Mouse (Mus musculus) lung, embryonic 14.5 days (tissue): Measurements from ENCODE around the gene Npas3. TPM values are rescaled to one million over a fixed set of nuclear protein-coding genes. Genes with fewer than 3 reads are reported as not detected.

Source experiments
- ATAC-seq: fragments of 200-750 bp; cut with Nextera tagmentation; 2 replicates; pipeline ENCODE4 v1.8.0; 2017; ENCODE audit warnings: mild to moderate bottlenecking, moderate TSS enrichment, moderate library complexity; ENCODE audit not compliant: insufficient read depth
- DNase-seq: peaks from one replicate; pipeline ENCODE4 v3.0.0-alpha.2; 2015
- H3K27ac ChIP-seq: fragments of 300-500 bp; sonication (generic); 2 replicates; pipeline ENCODE4 v1.5.1; 2014; ENCODE audit warnings: low read depth, mild to moderate bottlenecking, moderate library complexity
- H3K27me3 ChIP-seq: fragments of 300-500 bp; sonication (generic); 2 replicates; pipeline ENCODE4 v1.6.1; 2014; ENCODE audit warnings: low read length, control low read depth; ENCODE audit not compliant: insufficient read depth
- H3K36me3 ChIP-seq: fragments of 300-500 bp; sonication (generic); 2 replicates; pipeline ENCODE4 v1.6.1; 2014; ENCODE audit warnings: control low read depth; ENCODE audit not compliant: insufficient read depth
- H3K4me1 ChIP-seq: fragments of 300-500 bp; sonication (generic); 2 replicates; pipeline ENCODE4 v1.6.1; 2014; ENCODE audit warnings: antibody characterized with exemption, control low read depth; ENCODE audit not compliant: insufficient read depth
- H3K4me2 ChIP-seq: fragments of 300-500 bp; sonication (generic); 2 replicates; pipeline ENCODE4 v1.6.1; 2014; ENCODE audit warnings: mild to moderate bottlenecking
- H3K4me3 ChIP-seq: fragments of 300-500 bp; sonication (generic); 2 replicates; pipeline ENCODE4 v1.5.1; 2014; ENCODE audit warnings: low read depth, low read length
- H3K9ac ChIP-seq: fragments of 300-500 bp; sonication (generic); 2 replicates; pipeline ENCODE4 v1.6.1; 2014
- H3K9me3 ChIP-seq: fragments of 300-500 bp; sonication (generic); 2 replicates; pipeline ENCODE4 v1.6.1; 2016; ENCODE audit warnings: low read depth, low read length, control low read depth
- CTCF ChIP-seq: IDR thresholded peaks from 2 replicates; pipeline ENCODE4 v1.5.1; 2016; ENCODE audit warnings: antibody characterized with exemption, low read depth
- WGBS: fragments of 180-500 bp; shearing (Covaris S2); extraction: QIAGEN DNeasy Blood & Tissue Kit; methylation state at CpG from one replicate; pipeline ENCODE4 v1.1.7; 2014; 5-methylcytosine and 5-hydroxymethylcytosine counted together
- polyA plus RNA-seq: library from polyadenylated mRNA; unstranded; fragments of >200 nt; fragmentation: Nextera tagmentation; extraction: Ambion mirVana; gene quantifications from 2 replicates; pipeline ENCODE4 v1.2.1, GENCODE M21; 2014

Gene Npas3
- polyA plus RNA-seq, 1 experiment from 2014 or later, result 0.62 TPM

DNA sequence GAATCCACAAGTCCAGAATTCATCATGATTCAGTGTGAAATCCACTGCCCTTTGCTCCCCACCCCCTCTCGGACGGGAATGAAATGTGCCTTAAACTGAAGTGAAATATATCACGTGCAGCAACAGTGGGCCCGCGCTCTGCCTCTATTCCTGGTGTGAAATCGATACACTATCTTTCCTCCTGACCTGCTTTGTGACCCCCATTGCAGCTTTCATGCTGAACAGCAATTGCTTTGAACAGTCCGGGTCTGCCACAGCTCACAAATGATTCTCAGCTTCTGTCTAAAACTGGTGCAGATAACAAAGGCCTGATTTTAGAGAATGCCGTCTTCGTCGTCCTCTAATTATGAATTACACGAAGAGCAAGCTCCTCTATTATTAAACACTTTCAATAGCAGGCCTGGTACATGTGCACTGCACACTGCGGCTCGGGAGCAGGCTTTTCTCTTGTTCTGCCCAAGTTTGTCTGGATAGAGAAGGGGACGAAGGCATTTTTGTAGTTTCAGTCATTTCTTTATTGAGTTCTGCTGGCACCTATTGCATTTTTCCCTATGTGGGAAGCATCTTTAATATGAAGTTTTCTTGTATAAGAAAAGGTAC, 90.0 kb downstream of the Npas3 start:
- no peak for ATAC-seq
- no peak for TF ChIP-seq CTCF
- no peak overlapping the region for H3K9ac ChIP-seq
- no peaks in the 10 kb centered on the region for H3K36me3 ChIP-seq
- no peak for DNase-seq
- no peak overlapping the region for H3K4me3 ChIP-seq
- no peaks in the 10 kb centered on the region for H3K9me3 ChIP-seq
- WGBS, result 54% methylated on average over 14 of the region's 14 CpGs
- H3K27me3 ChIP-seq, result no peaks in the 10 kb centered on the region
- H3K4me2 ChIP-seq, result no peak overlapping the region
- H3K27ac ChIP-seq, result no peak overlapping the region
- no peaks in the 10 kb centered on the region for H3K4me1 ChIP-seq

DNA sequence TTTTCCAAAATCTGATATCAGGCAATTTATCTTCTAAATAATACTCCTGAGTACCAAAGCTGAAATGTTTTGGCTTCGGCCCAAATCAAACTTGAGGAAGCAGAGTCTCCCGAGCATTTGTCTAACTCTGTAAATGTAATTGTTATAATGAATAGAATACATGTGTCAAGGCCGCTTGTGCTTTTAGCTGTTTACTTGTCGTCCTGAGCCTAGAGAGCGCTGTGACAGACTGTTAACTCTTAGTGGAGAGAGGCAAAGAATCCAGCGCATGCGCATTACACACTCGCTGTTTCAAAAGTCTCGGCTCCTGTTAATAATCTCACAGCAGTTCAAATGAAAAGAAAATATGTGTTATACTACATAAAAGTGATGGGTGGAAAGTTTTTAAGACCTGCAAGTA, 94.3 kb downstream of the Npas3 start:
- H3K27ac ChIP-seq, result no peak overlapping the region
- TF ChIP-seq CTCF, result no peak
- DNase-seq (peak; percentile 43), ATAC-seq (no peak)
- no peaks in the 10 kb centered on the region for H3K27me3 ChIP-seq
- no peaks in the 10 kb centered on the region for H3K36me3 ChIP-seq
- 41% methylated on average over 9 of the region's 9 CpGs for WGBS
- H3K9me3 ChIP-seq, result no peaks in the 10 kb centered on the region
- no peaks in the 10 kb centered on the region for H3K4me1 ChIP-seq
- H3K4me3 ChIP-seq, result no peak overlapping the region
- no peak overlapping the region for H3K4me2 ChIP-seq
- no peak overlapping the region for H3K9ac ChIP-seq

DNA sequence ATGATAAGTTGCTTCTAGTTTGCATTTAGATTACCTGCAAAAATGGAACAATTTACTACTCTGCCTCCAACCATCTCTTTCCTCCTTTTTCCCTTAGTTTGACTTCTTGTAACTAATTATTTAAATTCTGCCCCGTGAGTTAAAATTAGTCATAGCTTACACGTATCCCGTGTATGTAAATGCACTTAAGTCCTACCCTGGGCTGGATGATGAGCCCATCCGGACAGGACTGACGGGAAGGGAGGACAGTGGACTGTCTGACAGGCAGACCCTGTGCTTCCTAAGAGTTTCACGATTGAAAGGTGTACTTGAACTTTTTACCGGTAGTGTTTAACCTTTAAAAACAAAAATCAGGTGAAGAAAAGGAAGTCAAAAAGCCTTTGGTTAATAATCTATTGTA, 103.4 kb downstream of the Npas3 start:
- 70% methylated on average over 7 of the region's 7 CpGs for WGBS
- no peak overlapping the region for H3K27ac ChIP-seq
- ATAC-seq (no peak), DNase-seq (no peak)
- no peak for TF ChIP-seq CTCF
- no peaks in the 10 kb centered on the region for H3K4me1 ChIP-seq
- H3K4me3 ChIP-seq, result no peak overlapping the region
- no peaks in the 10 kb centered on the region for H3K27me3 ChIP-seq
- H3K36me3 ChIP-seq, result no peaks in the 10 kb centered on the region
- H3K9me3 ChIP-seq, result no peaks in the 10 kb centered on the region
- H3K4me2 ChIP-seq, result no peak overlapping the region
- H3K9ac ChIP-seq, result no peak overlapping the region

DNA sequence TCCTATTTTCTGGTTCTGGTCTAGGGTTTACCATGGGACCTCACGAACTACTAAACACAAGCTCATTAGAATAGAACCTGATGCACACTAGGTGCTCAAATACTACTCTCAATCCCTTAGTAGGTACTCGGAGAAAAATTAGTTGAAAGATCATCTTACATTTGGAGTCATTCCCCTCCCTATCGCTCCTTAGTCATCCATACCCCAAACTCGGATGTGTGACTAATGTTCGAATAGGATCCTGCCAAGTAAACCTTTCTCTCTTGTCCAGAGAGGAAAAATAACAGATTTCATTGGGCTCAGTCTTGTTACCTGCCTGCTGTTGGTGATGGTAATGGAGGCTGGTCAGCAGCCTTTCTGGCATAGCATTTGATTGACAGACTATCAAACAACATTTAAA, 117.3 kb downstream of the Npas3 start:
- 85% methylated on average over 5 of the region's 5 CpGs for WGBS
- H3K27me3 ChIP-seq, result no peaks in the 10 kb centered on the region

DNA sequence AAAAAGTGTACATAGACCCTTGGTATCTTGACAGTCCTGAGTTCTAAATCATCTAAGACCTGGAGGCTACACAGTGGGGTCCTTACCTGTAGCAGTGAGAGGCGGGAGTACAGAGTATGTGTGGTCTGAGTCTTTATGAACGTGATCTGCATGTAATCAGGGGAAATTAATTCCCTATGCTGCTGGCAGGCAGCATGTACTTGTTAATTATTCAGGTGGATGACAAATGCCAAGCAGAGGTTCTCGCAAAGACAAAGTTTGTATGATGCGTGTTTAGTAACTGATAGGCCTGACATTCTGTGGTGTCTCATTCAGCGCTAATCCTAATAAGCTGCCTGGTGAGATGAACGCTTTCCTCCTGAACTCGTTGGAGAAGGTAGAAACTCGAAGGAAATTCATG, 136.4 kb downstream of the Npas3 start:
- Histone ChIP-seq H3K36me3 (no peaks in the 10 kb centered on the region), H3K27me3 (no peaks in the 10 kb centered on the region), H3K4me2 (no peak overlapping the region), H3K9ac (no peak overlapping the region), H3K27ac (no peak overlapping the region), H3K9me3 (no peaks in the 10 kb centered on the region), H3K4me3 (no peak overlapping the region), H3K4me1 (no peaks in the 10 kb centered on the region)
- TF ChIP-seq CTCF, result no peak
- 73% methylated on average over 8 of the region's 8 CpGs for WGBS
- DNase-seq (no peak), ATAC-seq (no peak)

More for the DNA sequence above, 117.3 kb downstream of the Npas3 start:
- no peak overlapping the region for H3K4me3 ChIP-seq
- DNase-seq (no peak), ATAC-seq (no peak)
- H3K4me2 ChIP-seq, result no peak overlapping the region
- no peaks in the 10 kb centered on the region for H3K36me3 ChIP-seq
- TF ChIP-seq CTCF, result no peak
- no peak overlapping the region for H3K27ac ChIP-seq
- H3K9me3 ChIP-seq, result no peaks in the 10 kb centered on the region
- H3K9ac ChIP-seq, result no peak overlapping the region
- H3K4me1 ChIP-seq, result no peaks in the 10 kb centered on the region

DNA sequence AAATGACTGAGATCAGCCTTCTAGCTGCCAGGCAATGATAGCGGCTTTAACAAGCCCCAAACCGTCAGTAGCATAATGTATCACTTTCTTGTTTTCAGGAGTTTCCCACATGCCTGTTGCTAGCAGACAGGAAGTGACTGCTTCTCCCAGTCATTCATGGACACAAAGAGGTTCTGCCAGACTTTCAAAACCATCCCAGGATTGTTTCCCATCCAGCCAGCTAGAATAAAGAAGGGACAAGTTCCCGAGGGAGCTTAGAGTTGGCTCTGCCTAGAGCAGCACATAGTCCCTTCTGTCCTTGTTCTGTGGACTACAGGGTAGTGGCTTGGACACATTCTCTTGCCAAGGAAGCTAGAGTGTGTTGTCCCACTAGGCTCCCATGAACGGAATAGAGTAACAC, 157.4 kb downstream of the Npas3 start:
- no peak overlapping the region for H3K27ac ChIP-seq
- H3K4me3 ChIP-seq, result no peak overlapping the region
- no peaks in the 10 kb centered on the region for H3K27me3 ChIP-seq
- no peak overlapping the region for H3K4me2 ChIP-seq
- H3K36me3 ChIP-seq, result no peaks in the 10 kb centered on the region
- ATAC-seq (no peak), DNase-seq (peak; percentile 23)
- H3K9ac ChIP-seq, result no peak overlapping the region
- WGBS, result 32% methylated on average over 4 of the region's 4 CpGs
- H3K4me1 ChIP-seq, result peaks cover 5% of the 10 kb centered on the region; the same call in 1 of the 2 replicates
- H3K9me3 ChIP-seq, result no peaks in the 10 kb centered on the region
- no peak for TF ChIP-seq CTCF

DNA sequence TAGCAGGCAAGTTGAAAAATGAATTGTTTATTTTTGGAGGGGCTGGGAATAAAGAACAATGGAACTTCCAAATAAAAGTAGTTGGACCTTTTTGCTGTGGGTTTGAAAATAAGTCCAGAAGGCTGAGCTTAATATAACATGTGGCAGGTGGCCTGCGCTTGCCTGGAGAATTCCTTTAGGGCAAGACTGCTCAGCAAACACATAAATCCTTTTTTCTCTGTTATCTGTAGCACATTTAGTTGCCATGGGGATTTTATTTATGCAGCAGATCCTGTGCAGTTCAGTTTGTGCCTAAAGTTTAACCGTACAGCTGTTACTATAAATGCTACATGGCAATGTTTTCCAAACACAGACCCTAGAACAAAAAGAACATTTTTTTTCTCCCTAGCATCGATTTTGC, 159.3 kb downstream of the Npas3 start:
- Histone ChIP-seq H3K9ac (no peak overlapping the region), H3K4me3 (no peak overlapping the region), H3K4me2 (no peak overlapping the region), H3K27ac (no peak overlapping the region), H3K27me3 (no peaks in the 10 kb centered on the region), H3K4me1 (peaks cover 5% of the 10 kb centered on the region; the same call in 1 of the 2 replicates), H3K36me3 (no peaks in the 10 kb centered on the region), H3K9me3 (no peaks in the 10 kb centered on the region)
- TF ChIP-seq CTCF, result no peak
- ATAC-seq (no peak), DNase-seq (peak; percentile 6)
- 32% methylated on average over 3 of the region's 3 CpGs for WGBS
